Mouse (Mus musculus) macrophage (primary cell): ENCODE measurements around the gene Glis1. TPM values are rescaled to one million over a fixed set of nuclear protein-coding genes. Genes with fewer than 3 reads are reported as not detected.
"Not testable (repeated sequence)": the region's sequence is repeated elsewhere in the genome, so short reads cannot be mapped to it uniquely, and the experiment has no call there.

Experiments
- H3K27ac ChIP-seq: fragments of 350-480 bp; formaldehyde crosslinking; 2 replicates; pipeline ENCODE4 v1.9.0; 2021
- H3K36me3 ChIP-seq: fragments of 350-480 bp; formaldehyde crosslinking; 2 replicates; pipeline ENCODE4 v1.9.0; 2021; ENCODE audit errors: inconsistent target
- H3K4me3 ChIP-seq: fragments of 350-480 bp; formaldehyde crosslinking; 2 replicates; pipeline ENCODE4 v1.9.0; 2021; ENCODE audit errors: inconsistent target
- H3K79me2 ChIP-seq: fragments of 350-480 bp; formaldehyde crosslinking; 2 replicates; pipeline ENCODE4 v1.9.0; 2021; ENCODE audit errors: inconsistent target
- WGBS: methylation state at CpG from one replicate; pipeline ENCODE4 v1.1.7; 2026; ENCODE audit warnings: inconsistent platforms; ENCODE audit not compliant: missing documents; 5-methylcytosine and 5-hydroxymethylcytosine counted together
- polyA plus RNA-seq: library from polyadenylated mRNA; stranded (reverse); fragments of 250-400 nt; gene quantifications from 3 replicates; pipeline ENCODE4 v1.2.4, GENCODE M21; 2018; ENCODE audit warnings: inconsistent platforms

The Glis1 gene
- polyA plus RNA-seq, 1 experiment from 2014 or later, result not detected

DNA sequence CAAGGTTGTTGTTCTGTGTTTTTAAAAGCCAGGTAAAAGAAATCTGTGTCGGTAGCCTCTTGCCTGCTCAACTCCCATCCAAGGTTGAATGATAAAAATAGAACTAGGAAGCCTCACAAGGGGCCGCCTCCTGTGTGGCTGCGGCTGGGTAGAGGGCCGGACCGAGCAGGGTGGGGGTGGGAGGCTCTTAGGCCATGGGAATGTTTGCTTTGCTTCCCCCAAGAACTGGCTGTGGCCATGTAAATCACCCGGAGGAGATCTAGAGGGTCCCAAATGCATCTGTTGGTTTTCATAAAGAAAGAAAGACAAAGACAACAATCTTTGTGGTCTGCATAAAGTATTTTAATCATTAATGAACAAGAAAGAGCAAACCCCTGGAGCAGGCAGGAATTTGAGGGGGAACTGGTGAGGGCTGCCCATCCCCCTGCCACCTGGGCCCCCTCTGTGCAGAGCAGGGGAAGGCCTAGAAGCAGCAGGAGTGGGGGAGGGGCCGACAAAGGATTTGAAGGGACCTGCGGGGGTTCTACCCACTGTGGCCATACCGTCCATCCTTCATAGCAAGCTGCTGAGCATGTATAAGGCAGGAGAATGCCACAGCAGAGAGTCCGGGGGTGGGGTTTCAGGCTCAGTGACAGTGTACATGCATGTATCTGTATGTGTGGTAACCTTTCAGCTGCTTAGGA, 163.6 kb downstream of the Glis1 start:
- Histone ChIP-seq H3K4me3 (no peak overlapping the region), H3K79me2 (no peaks in the 10 kb centered on the region), H3K27ac (no peak overlapping the region), H3K36me3 (no peaks in the 10 kb centered on the region)
- WGBS, result 25% methylated on average over 10 of the region's 10 CpGs

DNA sequence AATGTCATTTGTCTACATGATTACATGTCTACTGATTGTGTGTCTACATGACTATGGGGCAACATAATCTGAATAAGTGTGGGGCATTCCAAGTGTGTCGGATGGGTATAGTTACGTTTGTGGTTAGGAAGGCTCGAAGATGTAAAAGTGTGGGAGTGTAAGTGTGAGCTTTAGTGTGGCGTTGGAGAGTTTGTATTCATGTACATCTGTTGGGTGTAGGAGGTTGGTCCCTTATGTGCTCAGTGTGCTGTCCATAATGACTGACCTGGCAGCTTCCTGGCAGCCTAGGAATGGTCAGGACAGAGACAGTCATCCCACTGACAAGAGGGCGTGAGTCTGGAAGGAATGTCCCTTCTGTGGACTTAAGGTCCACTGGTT, 164.2 kb downstream of the Glis1 start:
- 98% methylated on average over 5 of the region's 5 CpGs for WGBS
- H3K4me3 ChIP-seq, H3K27ac ChIP-seq, H3K79me2 ChIP-seq, H3K36me3 ChIP-seq: not testable (repeated sequence)

DNA sequence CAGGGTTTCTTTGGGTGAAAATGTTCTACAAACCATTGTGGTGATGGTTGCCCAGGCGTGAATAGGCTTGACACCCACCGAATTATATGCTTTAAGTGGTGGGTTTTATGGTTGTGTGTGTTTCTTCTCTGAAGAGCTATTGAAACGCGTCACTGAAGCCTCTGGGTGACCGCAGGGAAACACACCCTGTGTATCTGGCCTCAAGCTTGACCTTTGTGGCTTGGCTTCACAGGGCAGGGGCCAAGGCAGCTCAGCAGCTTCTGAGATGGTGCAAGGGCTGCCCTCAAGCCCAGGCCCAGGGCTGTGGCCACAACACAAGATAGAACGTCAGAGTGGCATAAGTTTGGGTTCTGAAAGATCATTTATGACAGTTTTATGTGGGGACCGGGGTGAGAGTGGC, 167.9 kb downstream of the Glis1 start:
- H3K4me3 ChIP-seq, result no peak overlapping the region
- WGBS, result 94% methylated on average over 7 of the region's 7 CpGs
- no peak overlapping the region for H3K27ac ChIP-seq
- H3K36me3 ChIP-seq, result no peaks in the 10 kb centered on the region
- no peaks in the 10 kb centered on the region for H3K79me2 ChIP-seq

DNA sequence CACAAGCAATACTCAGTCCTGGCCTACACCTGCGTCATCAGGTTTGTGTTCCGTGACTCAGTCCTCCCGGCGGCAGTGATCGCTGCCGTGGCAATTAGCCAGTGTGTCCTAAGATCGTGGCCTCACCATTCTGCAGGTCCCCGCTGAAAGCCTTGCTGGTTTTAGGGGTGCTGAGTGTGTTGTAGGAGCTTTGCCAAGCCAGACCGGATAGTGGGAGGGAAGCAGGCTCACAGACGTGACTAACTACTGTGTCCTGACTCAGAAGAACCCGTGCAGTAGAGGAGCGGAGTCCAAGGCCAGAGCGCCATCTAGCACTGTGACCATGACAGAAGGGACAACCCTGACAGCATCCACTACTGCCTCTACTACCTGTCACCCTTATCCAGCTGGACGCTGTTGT, 168.4 kb downstream of the Glis1 start:
- H3K79me2 ChIP-seq, result no peaks in the 10 kb centered on the region
- no peak overlapping the region for H3K4me3 ChIP-seq
- WGBS, result 72% methylated on average over 14 of the region's 14 CpGs
- no peak overlapping the region for H3K27ac ChIP-seq
- no peaks in the 10 kb centered on the region for H3K36me3 ChIP-seq

DNA sequence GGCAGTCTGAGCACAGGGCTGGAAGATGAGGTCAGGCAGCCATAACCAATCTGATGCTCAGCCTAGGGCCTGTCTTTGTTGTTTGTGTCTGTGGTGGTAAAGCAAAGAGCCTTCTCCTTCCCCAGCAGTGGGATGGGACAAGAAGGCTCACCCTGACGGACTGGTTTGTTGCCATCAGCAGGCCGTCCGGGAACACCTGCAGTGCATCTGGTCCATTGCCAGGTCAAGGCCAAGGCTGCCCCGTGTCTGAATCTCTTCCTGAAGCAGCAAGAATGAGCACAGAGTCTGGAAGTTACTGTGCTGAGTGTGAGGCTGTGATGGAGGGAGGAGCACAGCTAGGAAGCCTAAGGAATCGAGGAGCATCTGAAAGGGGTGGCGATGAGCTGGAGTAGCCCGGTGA, 168.8 kb downstream of the Glis1 start:
- WGBS, result 91% methylated on average over 7 of the region's 7 CpGs
- Histone ChIP-seq H3K4me3 (no peak overlapping the region), H3K27ac (no peak overlapping the region), H3K36me3 (no peaks in the 10 kb centered on the region), H3K79me2 (no peaks in the 10 kb centered on the region)

DNA sequence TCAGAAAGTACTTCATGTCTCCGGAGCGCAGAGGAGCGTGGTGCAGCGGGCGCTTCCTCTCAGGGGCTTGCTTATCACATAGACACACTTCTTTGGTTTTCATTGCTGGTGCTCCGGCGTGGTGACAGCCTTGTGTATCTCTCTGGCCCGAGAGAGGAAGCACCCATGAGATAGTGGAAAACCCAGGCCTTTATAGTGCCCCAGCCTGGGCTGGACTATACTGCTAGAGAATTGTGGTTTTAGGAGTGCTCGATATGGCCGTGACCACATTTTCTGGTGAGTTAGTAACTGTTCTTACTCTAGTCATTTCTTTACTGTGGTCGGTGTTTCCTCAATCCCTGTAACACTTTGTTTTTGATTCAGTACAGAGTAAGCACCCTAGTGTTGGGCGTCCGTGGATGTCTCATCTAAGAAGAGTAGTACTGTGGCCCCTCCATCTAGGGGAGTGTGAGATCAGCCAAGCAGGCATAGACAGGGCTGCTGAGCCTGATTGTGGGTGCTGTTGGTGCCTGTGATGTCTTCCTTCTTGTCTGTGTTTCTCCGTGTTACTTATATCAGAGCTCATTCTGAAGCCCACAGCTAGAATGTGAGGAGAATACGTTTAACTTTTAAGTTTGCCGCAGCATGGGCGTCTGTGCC, 171.7 kb downstream of the Glis1 start:
- H3K79me2 ChIP-seq, result no peaks in the 10 kb centered on the region
- no peak overlapping the region for H3K27ac ChIP-seq
- 27% methylated on average over 17 of the region's 17 CpGs for WGBS
- H3K4me3 ChIP-seq, result no peak overlapping the region
- no peaks in the 10 kb centered on the region for H3K36me3 ChIP-seq

DNA sequence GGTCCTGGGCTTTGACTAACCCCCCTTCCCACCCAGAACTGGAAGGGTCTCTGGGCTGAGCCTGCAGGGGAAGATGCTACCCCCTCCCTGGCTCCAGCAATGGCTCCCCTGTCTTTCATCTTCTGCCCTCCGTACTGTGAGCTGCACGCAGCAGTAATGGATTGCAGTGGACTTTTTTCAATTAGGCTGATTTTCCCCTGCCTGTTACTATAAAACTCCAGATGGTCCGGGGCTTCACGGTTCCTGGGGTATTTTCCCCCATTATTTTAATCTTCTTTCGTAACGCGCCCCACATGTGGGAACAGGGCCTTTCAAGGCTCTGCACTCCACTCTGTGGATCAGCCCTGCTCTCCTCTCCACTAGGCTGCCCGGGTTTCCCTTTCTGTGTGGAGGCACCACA, 175.4 kb downstream of the Glis1 start:
- no peak overlapping the region for H3K4me3 ChIP-seq
- WGBS, result 93% methylated on average over 8 of the region's 8 CpGs
- H3K79me2 ChIP-seq, result no peaks in the 10 kb centered on the region
- no peak overlapping the region for H3K27ac ChIP-seq
- H3K36me3 ChIP-seq, result no peaks in the 10 kb centered on the region

DNA sequence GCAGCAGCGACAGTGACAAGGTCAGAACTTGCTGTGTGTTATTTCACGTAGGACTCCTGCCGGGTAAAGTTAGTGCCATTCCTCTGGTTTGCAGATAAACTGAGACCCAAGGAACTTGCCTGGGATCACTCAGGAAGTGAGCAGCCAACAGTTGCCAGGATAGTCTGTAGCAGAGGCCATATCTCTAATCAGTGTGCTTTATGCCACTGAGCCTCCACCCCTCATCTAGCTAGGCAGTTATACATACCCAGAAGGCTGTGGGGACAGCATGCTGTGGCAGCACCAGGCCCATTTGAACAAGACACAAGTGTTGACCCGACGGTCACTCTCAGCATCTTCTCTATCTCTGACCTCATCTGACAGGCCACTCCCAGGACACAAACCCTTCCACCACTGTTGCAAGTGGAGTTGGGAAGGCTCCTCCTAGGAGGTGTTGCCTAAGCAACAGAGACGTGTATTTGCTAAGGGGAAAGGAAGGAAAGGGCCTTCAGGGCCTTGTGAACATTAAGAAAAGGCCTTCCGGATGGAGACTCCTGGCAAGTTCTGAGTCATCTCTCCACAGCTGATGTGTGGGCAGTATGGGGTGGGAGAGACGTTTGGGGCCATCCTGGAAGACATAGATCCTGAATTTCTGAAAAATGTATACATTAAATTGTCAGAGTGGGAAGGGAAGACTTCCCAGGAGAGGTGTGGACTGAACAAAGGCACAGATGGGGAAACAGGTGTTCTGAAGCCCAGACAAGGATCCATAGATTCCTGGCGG, 177.7 kb downstream of the Glis1 start:
- 88% methylated on average over 9 of the region's 9 CpGs for WGBS

DNA sequence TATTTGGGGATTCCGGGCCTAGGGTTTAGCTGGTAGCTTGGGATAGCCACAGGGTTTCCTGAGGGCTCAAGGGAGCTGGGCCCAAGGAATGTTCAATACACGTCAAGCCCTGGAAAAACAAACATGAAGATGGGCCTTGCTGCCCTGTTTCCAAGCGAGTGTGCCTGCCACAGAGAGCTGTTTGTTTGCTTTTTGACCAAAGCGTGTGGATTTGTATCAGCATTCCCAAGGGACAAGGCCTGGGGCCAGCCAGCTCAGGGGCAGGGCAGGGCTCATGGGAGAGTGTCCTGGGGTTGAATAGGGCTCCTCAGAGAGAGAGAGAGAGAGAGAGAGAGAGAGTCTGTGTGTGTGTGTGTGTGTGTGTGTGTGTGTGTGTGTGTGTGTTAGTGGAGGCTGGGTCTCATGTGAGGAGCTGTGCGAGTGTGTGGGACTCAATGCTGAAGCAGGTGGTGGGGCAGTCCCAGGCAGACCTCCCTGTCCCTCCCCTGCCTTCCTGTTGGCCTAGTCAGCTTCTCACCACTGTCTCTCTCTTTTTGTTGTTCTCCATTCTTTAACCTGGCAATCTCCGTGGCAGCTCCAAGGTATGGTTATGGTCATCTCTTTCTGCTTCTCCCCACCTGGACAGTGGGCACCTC, 183.3 kb downstream of the Glis1 start:
- Histone ChIP-seq H3K79me2 (no peaks in the 10 kb centered on the region), H3K36me3 (no peaks in the 10 kb centered on the region), H3K4me3 (no peak overlapping the region), H3K27ac (no peak overlapping the region)
- WGBS, result 78% methylated on average over 6 of the region's 6 CpGs

More for the DNA sequence above, 177.7 kb downstream of the Glis1 start:
- H3K79me2 ChIP-seq, result no peaks in the 10 kb centered on the region
- H3K4me3 ChIP-seq, result no peak overlapping the region
- no peak overlapping the region for H3K27ac ChIP-seq
- H3K36me3 ChIP-seq, result no peaks in the 10 kb centered on the region

DNA sequence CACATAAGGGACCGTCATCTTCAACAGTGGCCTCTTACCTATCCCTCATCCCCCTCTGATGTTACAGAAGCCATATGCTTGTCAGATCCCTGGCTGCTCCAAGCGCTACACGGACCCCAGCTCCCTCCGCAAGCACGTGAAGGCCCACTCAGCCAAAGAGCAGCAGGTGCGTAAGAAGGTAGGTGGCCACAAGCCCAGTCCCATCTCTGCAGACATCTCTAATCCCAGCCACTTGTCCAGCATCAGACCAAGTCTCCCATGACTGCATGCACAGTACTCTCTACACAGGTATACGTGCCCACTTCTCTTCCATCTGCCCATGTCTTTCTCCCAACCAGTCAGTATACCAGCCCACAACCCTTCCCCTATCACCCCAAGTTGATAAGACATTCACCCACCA, 185.1 kb downstream of the Glis1 start:
- H3K4me3 ChIP-seq, result no peak overlapping the region
- 93% methylated on average over 7 of the region's 7 CpGs for WGBS
- H3K36me3 ChIP-seq, result no peaks in the 10 kb centered on the region
- no peaks in the 10 kb centered on the region for H3K79me2 ChIP-seq
- H3K27ac ChIP-seq, result no peak overlapping the region

DNA sequence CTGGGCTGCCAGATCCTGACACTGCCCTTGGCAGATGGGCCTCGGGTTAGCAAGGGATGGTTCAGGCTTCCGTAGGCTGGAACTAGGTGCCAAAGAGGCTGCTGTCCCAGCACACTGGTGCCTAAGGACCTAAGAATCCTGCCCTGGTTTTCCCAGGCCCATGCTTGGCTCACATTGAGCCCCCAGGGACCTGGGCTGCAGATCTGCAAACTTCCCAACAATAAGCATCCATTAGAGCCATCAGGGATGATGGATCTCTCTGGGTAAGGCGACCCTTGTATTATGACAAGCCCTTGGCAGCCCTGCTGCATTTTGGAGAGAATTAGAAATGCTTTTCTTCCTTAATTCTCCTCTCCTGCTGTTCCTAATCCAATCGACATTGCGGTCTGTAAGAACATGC, 187.0 kb downstream of the Glis1 start:
- Histone ChIP-seq H3K4me3 (no peak overlapping the region), H3K36me3 (no peaks in the 10 kb centered on the region), H3K79me2 (no peaks in the 10 kb centered on the region), H3K27ac (no peak overlapping the region)
- 91% methylated on average over 5 of the region's 5 CpGs for WGBS

DNA sequence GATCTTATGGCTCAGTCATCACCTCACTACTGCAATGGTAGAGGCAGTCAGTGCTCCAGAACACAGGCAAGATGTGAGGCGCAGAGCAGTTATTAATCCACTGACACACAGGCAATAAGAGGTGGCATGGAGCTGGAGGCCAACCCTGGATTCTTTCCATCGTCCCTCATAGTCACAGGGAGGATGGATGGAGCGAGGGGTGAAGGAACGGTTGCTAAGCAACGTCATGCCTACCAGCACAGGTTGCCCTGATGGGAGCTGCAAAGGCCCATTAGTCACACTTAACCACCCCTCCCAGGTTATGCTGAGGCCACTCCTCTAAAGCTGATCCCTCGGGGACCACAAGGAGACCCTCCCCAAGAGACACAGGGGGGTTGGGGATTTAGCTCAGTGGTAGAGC, 187.9 kb downstream of the Glis1 start:
- 88% methylated on average over 6 of the region's 6 CpGs for WGBS
- Histone ChIP-seq H3K79me2 (no peaks in the 10 kb centered on the region), H3K36me3 (no peaks in the 10 kb centered on the region), H3K4me3 (no peak overlapping the region), H3K27ac (no peak overlapping the region)

DNA sequence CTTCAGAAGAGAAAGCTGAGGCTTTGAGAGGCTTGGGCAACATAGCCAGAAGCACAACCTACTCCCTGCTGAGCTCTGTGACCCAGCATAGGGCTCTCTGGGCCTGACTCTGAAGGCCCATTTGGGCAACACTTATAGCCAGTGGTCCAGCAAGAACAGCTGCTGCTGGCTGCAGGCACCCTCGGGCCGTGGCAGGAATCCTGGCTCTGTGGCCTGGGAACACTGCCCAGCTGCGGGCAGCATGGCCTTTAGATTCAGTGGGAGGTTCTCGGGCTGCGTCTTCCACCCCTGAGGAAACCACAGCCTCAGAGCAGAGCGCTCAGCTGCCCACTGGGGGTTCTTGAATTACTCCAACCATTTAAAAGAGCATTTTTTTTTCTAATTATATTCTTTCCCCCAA, 189.5 kb downstream of the Glis1 start:
- WGBS, result 43% methylated on average over 6 of the region's 6 CpGs
- H3K27ac ChIP-seq, result no peak overlapping the region
- no peak overlapping the region for H3K4me3 ChIP-seq
- no peaks in the 10 kb centered on the region for H3K36me3 ChIP-seq
- no peaks in the 10 kb centered on the region for H3K79me2 ChIP-seq

DNA sequence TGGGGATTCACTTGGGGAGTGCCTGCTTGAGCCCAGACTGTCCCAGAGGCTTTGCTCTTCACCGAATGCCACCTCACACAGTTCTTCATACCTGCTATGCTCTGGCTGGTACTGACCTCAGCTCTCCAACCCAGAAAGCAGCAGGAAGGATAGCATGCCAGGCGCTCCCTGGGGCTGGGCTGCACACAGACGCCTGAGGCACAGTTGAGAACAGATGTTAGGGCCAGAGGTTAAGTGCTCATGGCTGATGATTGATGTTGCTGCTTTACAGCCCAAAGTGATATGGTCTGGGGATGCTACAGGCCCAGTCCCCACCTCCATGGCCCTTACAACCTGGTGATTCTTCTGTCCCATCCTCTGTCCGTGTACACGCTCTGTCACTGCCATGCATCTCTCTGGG, 190.6 kb downstream of the Glis1 start:
- Histone ChIP-seq H3K27ac (no peak overlapping the region), H3K4me3 (no peak overlapping the region), H3K79me2 (no peaks in the 10 kb centered on the region), H3K36me3 (no peaks in the 10 kb centered on the region)
- WGBS, result 88% methylated on average over 5 of the region's 5 CpGs

DNA sequence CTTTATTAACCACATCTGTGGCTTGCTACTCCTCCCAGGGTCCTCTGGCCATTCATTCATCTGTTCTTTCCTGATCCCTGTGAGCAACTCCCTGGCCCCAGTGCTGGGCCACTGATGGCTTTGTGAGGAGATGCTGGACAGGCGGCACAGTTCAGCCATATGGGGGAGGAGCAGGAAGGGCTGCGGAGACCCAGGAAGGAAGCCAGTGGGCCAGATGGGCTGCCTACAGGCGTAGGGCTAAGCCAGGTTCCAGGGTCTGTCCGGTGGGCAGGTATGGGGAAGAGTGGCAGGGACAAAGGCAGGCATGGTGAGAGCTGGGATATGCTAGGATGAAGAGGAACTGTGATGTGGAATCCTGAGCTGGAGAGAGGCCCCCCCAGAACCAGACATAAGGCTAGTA, 193.8 kb downstream of the Glis1 start:
- whole genome bisulfite sequencing, result 55% methylated on average over 4 of the region's 4 CpGs
- Histone ChIP-seq H3K36me3 (no peaks in the 10 kb centered on the region), H3K4me3 (no peak overlapping the region), H3K27ac (no peak overlapping the region), H3K79me2 (no peaks in the 10 kb centered on the region)
